ENCODE assay signal across 5 mouse cellular contexts in the genomic region with DNA sequence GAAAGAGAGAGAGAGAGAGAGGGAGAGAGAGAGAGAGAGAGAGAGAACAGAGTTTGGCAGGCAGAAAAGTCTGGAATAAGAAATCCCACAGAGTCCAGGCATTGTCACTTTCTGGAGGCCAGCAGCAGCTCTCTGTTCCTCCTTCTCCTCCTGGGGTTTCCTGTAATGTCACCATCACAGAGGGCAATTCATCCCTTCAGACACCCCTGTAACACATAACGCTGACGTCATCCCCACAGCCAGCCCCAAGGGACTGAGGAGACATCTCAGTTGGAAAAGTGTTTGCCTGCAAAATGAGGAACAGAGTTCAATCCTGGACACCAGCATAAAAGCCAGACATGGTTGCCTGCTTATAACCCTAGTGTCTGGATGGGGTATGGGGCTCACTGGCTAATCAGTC.
A peak's percentile ranks its signal among the peaks of the same experiment; 100 is the strongest.
DNase-seq lines count a peak whose midpoint lies in the region; ATAC-seq lines count a peak whose summit lies in the region.

No protein-coding gene starts in this region.

- peak; percentile 7 for DNase-seq in MN1 (ENCODE audit: low spot score)
- peak; percentile 10 for DNase-seq in c-Kit-positive CD71-negative TER-119-negative erythroid progenitor cells, embryonic 14.5 days (ENCODE audit: low read depth)

- ATAC-seq in granulocyte monocyte progenitor cell, adult 5-6 weeks (replicated peaks; ENCODE audit: poor library complexity, severe bottlenecking) = peak; percentile 90
- ATAC-seq in hematopoietic stem cell, adult 5-6 weeks (replicated peaks in 1 of 2; ENCODE audit: insufficient read depth in 1 of 2, low FRiP score in 2 of 2, low TSS enrichment in 1 of 2, low read depth in 1 of 2, poor library complexity in 2 of 2, severe bottlenecking in 2 of 2) = peak; percentile 30 to 37; a peak in 1 of 4 replicates
- ATAC-seq in megakaryocyte progenitor cell, adult 5-6 weeks (replicated peaks; ENCODE audit: poor library complexity) = peak; percentile 90

Comparison
In these comparisons a context has a peak if more than half of its experiments do, and no peak if none do; other contexts are left out.
1. Peak in every context shown above with its lines: DNase-seq and ATAC-seq.
2. ATAC-seq: peak in every context shown above with its lines; median percentile 90 in granulocyte monocyte progenitor cell, adult 5-6 weeks; 90 in megakaryocyte progenitor cell, adult 5-6 weeks; 34 in hematopoietic stem cell, adult 5-6 weeks.